Mouse (Mus musculus) thymus, postnatal 25 days (tissue): ENCODE results near the gene Pdgfb.
A peak's percentile ranks its signal among the peaks of the same experiment; 100 is the strongest.

Source experiments
- DNase-seq: peaks from one replicate; pipeline ENCODE4 v3.0.0; 2022

Pdgfb gene

DNA sequence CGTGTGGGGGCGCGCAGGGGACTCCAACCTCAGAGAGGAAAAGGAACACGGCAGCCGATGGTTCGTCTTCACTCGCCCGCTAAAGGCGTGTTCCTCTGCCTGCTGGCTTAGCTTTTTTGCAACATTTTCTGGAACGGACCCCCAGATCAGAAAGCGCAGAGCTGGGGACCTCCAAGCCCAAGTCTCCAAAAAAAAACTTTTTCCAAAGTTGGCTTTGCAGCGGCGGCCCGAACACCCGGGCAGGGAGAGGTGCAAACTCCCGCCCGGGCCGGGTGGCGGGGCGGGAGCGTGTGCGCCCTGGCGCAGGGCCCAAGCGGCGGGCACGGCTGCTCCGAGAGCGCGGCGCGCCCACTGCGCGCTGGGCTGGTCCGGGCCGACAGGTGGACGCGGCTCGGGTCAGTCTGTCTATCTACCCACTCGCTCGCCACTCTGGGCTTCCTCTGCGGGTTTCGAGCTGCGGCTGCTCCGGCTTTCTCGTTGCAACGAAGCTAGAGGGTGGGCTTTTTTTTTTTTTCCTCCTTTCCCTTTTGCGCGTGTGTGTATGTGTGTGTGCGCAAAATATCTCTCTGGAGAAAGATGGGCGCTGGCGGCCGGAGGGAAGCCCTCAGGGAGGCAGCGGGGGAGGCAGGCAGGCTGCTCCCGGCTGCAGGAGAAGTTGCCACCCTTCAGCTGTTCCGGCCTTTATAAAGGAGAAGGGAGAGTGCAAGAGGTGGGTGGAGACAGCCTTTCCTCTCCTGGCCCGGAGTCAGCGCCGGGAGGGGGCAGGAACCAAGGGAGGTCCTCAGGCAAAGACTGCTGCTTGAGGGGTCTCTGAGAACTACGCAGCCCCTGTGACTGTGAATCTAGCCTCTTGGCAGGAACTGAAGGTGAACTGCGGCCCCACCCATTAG, at the start of gene Pdgfb:
Gene Pdgfb, minus strand, starts transcription at position 657 of the 890 bp plus-strand sequence.
- peak; percentile 57 for DNase-seq

DNA sequence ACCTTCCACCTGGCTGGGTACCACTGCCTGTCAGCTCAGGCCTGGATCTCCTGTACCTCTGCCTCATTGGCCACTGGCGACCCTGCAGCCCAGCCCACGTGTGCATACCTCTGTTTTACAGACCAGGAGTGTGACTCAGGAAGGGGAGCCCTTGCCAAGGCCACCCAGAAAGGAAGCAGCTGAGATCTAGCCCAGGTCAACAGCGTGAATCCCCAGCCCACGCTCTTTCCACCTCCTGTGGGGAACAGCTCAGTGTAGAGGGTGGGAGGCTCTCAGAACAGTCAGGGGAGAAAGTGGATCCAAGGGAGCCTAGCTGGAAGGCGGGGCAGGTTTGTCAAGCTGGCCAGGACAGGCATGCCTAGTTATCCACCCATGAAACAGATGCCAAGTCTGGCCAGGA, 48.0 kb upstream of the Pdgfb start:
- DNase-seq = no peak

DNA sequence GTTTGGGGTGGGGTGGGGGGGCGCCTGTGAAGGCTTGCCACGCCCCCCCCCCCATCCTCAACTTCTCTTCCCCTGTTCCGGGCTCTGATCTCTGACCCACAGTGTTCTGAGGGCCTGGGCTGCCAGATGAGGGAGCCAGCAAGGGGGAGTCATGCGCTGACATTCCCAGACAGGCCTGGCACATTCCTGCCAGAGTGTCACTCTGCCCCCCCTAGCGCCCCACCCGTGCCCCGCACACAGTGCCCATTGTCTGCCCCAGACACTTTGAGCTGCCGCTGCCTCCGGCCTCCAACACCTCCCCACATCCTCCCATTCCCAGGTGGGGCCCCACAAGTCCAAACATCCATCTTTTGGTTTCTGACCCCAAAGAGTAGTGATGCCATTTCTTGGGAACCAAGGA, 47.6 kb upstream of the Pdgfb start:
- no peak for DNase-seq

DNA sequence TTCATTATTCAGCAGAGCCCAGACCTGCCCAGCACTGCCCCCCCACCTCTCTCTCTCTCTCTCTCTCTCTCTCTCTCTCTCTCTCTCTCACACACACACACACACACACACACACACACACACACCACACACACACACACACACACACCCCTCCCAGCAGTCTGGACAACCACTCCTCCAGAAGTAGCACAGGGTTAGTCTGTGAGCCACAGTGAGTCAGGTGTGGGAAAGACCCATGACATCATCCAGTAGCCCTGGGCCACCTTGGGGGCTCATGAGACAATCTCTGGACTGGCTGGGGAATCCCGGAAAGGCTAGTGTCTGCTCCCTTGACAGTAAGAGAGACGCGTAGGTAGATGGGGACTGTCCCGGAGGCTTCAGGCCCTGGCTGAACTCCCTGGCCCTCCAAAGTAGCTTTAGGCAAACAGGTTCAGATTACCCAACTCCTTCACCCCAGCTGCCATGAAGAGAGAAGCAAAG, 46.3 kb upstream of the Pdgfb start:
- no peak for DNase-seq

DNA sequence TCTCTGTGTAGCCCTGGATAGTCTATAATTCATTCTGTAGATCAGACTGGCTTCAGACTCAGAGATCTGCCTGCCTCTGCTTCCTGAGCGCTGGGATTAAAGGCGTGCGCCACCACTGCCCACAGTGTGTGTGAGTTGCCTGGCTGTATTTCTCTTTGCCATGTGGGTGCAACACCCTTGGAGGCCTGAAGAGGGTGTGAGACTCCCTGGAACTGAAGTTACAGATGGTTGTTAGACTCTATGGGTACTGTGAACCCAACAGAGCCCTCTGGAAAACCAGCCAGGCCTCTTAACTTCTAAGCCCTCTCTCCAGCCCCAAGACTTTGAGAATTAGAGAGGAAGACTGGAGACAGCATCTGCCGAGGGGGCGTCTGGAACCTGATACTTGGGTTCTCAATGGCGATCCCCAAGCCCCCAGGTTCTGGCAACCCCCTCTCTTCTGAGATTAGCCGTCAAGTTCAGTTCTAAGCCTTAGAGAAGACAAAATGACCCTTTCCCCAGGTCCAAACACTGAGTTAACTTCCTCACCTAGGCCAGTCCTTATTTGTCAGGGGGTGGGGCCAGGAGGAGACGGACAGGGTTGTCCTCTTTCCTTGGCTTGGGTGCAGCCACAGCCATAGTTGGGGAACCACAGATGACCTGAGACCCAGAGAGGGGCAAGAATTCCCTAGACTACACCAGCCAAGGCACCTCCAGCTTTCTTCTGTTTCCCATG, 45.7 kb upstream of the Pdgfb start:
- no peak for DNase-seq

DNA sequence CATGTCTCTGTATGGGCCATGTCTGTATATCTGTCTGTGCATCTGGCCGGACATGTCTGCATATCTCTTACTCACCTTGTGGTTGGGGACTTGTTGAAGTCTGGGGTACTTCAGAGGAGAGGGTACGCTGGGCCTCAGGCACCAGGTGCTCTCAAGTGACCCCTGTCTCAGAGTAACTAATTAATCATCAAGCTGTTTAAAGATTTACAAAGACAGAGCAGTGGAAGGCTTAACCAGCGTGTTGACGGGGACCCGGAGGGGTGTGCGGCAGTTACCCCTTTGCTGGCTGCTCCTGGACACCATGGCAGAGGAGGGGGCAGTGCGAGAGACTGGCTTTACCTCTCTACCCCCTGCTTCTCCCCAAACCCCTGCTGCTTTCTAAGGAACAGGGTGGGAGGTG, 44.8 kb upstream of the Pdgfb start:
- DNase-seq = no peak

DNA sequence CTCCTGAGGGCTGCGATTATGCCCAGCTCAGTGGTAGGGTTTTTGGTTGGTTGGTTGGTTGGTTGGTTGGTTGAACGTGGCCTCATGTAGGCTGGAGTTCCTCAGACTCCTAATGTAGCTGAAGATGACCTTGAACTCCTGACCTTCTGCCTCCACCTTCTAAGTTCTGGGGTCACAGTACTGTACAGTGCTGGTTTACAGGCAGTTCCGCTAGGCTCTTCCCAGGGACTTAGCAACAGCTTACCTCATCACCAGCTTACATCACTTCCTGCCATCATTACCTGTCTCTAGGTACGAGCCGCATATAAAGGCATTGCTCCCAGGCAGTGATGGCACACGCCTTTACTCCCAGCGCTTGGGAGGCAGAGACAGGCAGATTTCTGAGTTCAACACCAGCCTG, 43.4 kb upstream of the Pdgfb start:
- no peak for DNase-seq

DNA sequence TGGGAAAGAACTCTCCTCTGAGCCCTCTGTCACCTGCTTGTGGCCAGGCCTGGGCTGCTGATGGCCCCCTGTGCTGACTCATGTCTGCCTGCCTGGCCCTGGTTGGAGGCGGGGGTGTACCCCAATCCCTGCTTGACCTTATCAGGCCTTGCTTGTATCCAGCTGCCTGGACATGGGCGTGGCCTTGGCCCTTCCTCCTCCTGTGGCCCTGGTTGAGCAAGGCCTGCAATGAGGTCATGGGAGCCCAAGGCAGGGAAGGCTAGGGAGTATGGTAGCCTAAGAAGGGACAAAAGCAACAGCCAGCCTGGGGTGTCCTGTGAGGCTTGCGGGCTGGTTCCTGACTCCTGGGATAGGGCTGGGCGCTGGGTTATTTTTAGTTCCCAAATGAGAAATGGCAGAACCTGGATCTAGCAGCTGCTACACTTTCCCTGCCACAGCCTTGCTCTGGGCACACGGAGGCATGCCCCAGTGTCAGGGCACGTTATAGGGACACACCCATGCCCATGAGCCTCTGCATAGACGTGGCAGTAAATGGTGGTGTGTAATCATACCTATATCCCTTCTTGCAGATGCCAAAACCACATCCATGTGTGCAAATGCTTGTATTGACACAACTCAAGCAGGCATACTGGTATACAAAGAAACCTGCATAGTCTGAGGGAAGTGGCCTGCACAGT, 39.4 kb upstream of the Pdgfb start:
- no peak for DNase-seq

DNA sequence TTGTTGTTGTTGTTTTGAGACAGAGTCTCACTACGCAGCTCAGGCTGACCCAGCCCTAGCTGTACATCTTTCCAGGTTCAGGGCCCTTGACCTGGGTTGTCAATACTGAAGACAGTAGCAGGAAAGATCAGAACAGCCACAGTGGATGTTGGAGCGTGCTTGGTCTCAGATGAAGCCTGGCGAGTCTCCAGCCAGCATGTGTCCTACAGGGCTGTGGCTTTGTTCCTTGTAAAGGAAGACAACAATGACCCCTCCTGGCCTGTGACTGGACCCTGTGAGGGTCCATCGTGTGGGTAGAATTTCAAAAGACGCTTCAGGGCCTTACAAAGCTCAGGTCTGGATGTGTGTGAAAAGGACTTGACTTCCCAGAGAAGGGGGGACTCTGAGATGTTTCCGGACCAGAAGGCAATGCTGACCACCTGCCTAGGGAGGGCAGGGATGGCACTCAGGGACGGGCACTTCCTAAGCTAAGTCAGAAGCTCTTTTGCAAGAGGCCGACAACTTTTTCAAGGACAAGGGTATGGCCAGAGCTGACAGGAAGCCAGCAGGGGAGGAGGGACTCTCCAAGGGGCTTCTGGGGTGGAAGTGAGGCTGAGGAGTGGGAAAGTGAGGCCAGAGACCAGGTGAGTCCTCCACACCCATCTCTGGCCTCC, 38.7 kb upstream of the Pdgfb start:
- DNase-seq = no peak

DNA sequence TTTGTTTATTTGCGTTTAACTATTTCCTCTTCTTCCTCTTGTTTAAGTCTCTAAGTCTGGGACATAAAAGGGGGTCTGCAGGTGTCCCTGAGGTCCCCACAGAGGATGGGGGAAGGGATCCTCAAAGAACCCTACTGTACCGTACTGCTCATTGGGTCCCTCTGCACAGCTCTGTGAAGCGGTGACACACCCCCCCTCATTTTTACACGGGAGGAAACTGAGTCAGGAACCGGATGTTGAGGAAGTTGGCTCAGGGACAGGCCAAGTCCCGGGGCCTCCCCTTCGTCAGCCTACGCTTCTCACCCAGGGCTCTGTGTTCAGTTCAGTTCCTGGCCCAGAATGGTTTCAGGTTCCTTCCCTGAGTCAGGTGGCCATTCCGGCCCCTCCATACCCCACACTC, 37.0 kb upstream of the Pdgfb start:
- peak; percentile 51 for DNase-seq

DNA sequence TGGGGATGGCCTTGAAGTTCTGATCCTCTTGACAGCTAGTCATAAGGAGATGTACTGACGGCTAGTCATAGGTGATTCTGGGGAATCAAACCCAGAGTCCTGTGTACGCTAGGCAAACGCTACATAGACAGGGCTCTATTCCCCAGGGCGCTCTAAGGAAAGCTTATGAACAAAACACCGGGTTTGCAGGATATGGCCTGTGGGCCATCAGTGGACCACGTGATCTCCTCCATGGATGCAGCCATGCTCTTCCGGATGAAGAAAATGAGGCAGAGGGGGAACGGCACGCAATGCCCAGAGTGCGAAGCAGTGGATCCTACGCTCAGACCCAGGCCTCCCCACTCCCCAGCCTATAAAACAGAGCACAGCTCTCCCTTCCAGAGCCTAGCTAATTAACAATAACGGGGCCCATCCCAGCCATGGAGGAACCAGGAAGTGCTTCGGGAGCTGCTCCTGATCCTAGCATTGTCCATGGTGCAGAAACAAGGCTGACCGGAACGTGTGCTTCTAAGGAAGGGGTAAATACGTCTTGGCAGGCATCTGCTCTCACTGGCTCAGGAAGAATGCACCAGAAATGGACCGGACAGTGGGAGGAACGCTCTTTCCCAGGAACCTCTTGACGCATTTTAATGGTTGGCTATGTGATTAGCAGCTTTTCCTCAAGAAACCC, 36.5 kb upstream of the Pdgfb start:
- DNase-seq = no peak

DNA sequence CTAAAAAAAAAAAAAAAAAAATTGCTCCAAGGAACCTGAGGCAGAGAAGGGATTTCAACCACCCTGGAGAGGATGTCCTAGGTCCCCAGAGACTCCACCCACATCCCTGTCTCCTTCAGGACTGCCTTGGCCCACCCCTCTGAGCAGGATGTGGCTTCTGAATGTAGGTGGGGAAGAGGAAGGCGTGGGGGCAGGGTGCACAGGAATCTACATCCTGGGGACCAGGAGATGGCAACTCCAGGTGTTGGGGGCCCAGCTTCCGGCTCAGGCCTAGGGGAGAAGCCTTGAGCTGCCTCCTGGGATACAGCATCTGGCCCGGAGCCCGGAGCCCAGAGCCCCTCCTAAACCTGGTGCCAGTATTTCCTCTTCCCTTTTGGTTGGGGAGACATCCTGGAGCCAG, 35.3 kb upstream of the Pdgfb start:
- peak; percentile 77 for DNase-seq

DNA sequence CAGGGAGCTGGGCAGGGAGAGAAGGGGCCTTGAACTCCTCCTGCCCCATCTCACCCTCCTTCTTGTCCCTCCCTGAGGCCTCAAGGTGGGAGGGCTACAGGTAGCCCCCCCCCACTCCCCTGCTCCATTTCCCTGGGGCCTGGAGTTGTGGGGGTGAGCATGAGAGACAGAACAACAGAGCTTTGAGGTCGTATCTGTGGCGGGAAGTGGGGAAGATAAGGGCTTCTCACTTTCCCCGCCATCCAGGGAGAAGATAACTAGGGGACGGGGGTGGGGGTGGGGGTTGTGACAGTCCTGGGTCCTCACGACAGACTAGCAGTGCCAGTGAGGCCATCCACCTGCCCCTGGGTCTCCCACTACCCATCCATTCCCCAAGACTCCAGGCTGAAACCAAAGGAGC, 33.2 kb upstream of the Pdgfb start:
- no peak for DNase-seq

DNA sequence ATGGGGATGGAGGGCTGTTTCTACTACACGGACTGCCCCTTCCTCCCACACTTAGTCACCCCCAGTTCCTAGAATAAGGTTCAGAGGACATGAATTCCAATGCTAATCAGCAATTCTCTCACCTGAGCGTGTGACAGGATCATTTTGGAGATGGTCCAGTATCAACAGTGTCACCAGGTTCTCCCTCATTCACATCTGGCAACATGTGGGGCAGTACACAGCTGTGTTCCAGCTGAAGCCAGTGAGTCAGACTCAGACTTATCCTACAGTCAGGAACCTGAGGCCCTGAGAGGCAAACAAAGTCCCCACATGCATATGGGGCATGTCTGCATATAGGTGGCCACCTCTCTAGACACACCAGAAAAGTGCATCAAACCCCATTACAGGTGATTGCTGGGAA, 32.5 kb upstream of the Pdgfb start:
- DNase-seq = no peak

DNA sequence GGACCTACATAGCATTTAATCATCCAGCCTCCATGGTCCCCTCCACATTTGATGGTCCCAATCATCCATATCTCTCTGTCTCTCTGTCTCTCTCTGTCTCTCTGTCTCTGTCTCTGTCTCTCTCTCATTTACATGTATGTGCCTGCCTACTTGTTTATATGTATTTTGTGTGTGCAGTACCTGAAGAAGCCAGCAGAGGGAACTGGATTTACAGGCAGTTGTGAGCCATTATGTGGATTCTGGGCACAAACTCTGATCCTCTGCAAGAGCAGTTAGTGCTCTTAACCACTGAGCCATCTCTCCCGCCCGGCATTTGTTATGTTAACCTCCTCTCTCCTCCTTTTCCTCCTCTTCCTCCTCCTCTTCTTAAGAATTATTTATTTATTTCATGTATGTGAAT, 31.0 kb upstream of the Pdgfb start:
- DNase-seq = no peak

DNA sequence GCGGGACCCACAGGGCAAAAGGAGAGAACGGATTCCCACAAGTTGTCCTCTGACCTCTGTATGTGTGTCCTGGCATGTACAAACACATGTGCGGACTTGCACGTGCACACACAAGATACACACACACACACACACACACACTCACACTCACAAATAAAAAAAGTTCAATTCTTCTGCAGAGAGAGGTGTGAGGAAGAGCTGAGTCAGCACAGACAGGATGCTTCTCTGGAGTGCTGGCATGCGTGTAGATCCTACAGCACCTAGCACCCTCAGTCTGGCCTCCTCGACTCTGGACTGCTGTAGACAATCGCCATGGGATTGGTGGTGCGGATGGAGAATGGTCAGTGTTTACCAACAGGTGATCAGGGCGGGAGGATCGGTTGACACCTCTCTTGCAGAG, 29.5 kb upstream of the Pdgfb start:
- no peak for DNase-seq

DNA sequence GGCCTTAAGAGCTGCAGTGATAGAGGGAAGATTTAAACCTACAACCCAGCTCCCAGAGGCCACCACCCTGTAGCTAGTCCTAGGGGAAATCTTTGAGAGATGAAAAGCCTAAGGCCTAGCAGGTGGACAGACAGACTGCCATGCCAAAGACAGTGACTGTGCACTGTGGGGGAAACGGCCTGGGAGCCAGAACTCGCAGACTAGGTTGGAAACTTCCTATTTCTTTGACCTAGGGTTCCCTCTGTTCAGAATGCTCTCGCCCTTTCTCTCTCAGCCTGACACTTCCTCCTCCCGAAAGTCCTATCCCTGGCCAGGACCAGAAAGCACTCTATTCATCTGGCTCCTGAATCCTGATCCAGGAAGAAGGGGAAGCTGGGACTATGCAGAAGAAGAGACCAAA, 27.4 kb upstream of the Pdgfb start:
- no peak for DNase-seq

DNA sequence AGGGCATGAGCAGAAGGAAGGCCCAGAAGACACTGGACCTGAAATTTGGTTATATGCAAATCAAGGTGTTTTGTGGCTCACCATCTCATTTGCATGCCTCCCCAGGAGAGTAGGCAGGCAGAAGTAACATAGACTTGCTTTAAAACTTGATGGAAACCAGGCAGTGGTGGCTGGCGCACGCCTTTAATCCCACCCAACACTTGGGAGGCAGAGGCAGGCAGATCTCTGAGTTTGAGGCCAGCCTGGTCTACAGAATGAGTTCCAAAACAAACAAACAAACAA, 23.3 kb upstream of the Pdgfb start:
- DNase-seq = no peak

DNA sequence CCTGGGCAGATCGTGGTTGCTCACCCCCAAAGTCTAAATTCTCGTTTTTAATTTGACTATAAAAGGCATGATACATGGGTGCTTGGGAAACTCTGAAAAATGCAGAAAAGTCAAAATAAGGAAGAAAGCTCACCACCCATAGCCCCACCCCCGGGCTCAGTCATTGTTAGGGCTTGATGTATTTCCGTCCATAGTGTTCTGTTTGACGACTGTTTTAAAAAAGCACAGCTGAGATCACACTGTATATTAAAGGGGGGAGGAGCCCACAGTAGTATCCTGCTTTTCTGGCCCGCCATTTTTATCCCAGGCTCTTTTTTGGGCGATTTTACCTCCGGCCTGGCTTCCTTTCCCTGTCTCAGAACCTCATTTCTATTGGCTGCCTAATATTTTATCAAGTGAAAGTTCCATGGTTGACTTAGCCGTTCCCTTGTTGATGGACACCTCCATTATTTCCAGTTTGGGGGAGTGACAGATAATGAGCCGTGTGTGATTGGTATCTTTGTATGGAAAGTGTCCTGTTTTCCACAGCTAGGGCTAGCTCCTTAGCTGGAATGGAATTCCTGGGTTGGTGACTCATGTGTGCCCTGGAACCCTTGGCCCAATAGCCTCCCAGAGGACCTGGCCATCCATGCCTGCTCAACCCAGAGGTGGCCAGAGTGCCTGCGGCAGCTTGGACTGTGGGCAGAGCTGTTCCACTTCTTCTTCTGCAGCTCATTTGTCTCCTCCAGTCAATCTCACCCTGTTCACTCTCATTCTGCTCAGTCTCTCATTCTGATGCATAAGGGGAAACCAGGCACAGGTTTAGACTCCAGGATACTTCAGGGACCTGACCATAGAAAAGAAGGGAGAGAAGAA, 22.7 kb upstream of the Pdgfb start:
- DNase-seq = no peak

DNA sequence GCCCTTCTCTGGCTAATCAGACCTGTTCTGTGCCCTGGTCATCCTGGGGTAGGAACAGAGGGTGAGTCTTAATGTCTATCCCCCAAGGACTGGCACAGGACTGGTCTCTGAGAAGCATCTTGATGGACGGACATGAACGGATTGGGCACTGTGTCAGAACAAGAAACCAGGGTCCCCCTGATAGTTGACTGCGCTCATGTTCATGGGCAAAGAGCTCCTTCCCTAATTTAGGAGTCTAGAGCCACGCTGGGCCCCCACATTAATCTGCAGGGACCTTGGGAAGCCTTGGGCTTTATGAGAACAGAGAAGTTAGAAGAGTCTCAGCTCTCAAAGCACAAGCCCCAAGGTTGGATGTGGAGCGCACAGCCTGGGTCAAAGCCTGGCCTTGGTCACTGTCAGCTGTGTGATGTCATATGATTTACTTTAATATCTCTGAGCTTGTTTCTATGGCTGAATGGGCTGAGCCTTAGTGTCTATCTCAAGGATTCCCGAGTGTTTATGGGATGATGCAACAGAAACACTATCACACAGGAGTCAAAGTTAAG, 20.6 kb upstream of the Pdgfb start:
- no peak for DNase-seq

DNA sequence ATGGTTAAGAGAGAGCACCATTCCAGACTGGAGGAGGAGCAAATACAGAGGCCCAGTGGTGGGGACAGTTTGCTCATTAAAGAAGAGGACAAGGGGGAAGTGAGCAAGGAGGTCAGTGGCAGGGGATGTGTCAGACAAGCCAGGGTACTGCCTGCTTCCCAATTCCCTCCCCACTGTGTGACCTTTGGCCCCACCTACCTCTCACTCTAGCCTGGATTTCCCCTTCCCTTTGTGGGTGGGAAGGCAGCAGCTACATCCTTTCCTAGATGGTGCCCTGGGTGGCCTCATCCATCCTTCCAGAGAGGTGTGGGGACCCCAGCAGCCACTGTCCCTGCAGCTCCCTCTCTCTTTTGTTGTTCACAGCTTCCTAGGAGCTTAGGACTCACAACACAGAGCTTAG, 20.1 kb upstream of the Pdgfb start:
- no peak for DNase-seq

DNA sequence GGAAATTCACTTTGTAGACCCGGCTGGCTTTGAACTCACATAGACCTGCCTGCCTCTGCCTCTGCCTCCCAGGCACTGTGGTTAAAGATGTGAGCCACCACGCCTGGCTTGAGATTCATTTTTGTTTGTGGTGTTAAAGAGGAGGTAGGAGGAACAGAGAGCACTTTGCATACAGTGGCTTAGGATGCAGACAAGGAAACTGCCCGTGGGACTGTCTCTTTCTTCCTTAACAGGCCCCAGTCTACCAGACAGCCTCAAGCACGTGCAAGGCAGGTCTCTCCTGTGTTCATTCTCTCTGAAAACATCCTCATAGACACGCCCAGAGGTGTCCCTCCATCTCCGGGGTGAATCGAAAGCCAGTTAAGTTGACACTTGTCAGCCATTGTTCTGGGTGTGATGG, 19.6 kb upstream of the Pdgfb start:
- no peak for DNase-seq
